In genomic region chr7:24883896-24884692, GRCm38 (mm10) we compare ENCODE assay signal across 8 mouse cellular contexts. TPM values are rescaled to one million over a fixed set of nuclear protein-coding genes. Genes with fewer than 3 reads are reported as not detected.
DNase-seq lines count a peak whose midpoint lies in the region; ATAC-seq and TF ChIP-seq lines count a peak whose summit lies in the region.

Gene Rps19 (plus strand): TSS chr7:24884371.

- peak; percentile 100 for DNase-seq in MEL (ENCODE audit: low read depth, low spot score)
- peak; percentile 98 to 99 for DNase-seq in cerebellum, adult 2 months
- peak; percentile 100 for DNase-seq in forebrain, postnatal 0 days
- DNase-seq in heart, postnatal 4 days, result peak; percentile 99
- peak; percentile 98 to 99 for DNase-seq in layer of hippocampus, adult 8-10 months (ENCODE audit: low spot score in 2 of 2)
- DNase-seq in ovary, adult 18-20 months (ENCODE audit: low spot score), result peak; percentile 98
- DNase-seq in thymus, postnatal 0 days (ENCODE audit: low spot score), result peak; percentile 99

- peak within 1 kb of the TSS; percentile 83 for H3K4me2 ChIP-seq in forebrain, postnatal 0 days (ENCODE audit: low read depth)
- H3K4me2 ChIP-seq in lung, embryonic 15.5 days, result peak within 1 kb of the TSS; percentile 79

- peaks cover 6 to 17% of the 10 kb centered on the region in 2 experiments for H3K36me3 ChIP-seq in MEL (ENCODE audit: control insufficient read depth in 1 of 2, insufficient read depth in 2 of 2, low read length in 2 of 2)
- H3K36me3 ChIP-seq in forebrain, postnatal 0 days (ENCODE audit: insufficient read depth), result peaks cover 35% of the 10 kb centered on the region
- peaks cover 32% of the 10 kb centered on the region for H3K36me3 ChIP-seq in lung, embryonic 15.5 days

- H3K4me3 ChIP-seq in MEL (ENCODE audit: control insufficient read depth in 1 of 2, insufficient read depth in 1 of 2, low read depth in 2 of 2, low read length in 2 of 2), result peak within 1 kb of the TSS; percentile 75 to 77
- H3K4me3 ChIP-seq in cerebellum, adult 2 months (replicated peaks; ENCODE audit: insufficient read depth, low read depth, low read length), result peak within 1 kb of the TSS; percentile 65
- H3K4me3 ChIP-seq in forebrain, postnatal 0 days (ENCODE audit: low read depth, low read length), result peak within 1 kb of the TSS; percentile 99
- peak within 1 kb of the TSS; percentile 99 for H3K4me3 ChIP-seq in lung, embryonic 15.5 days

- TF ChIP-seq POLR2A in MEL (IDR thresholded peaks at IDR 0.05; ENCODE audit: control insufficient read depth in 1 of 2, insufficient read depth in 1 of 2, low read depth in 1 of 2, low read length in 2 of 2, poor library complexity in 1 of 2), result peak; percentile 82 to 91
- peak; percentile 88 for TF ChIP-seq POLR2A in cerebellum, adult 2 months (IDR thresholded peaks at IDR 0.05; ENCODE audit: borderline replicate concordance, insufficient read depth, low read length)

- peak; percentile 92 for ATAC-seq in forebrain, postnatal 0 days
- peak; percentile 95 for ATAC-seq in lung, embryonic 15.5 days (ENCODE audit: borderline replicate concordance, extremely low read depth, low FRiP score, low TSS enrichment)

- H3K79me2 ChIP-seq in MEL (ENCODE audit: control insufficient read depth, insufficient read depth, low read length, poor library complexity), result peaks cover 36% of the 10 kb centered on the region

- peak in 1 of 3 experiments; percentile 38; a peak in 2 of 6 replicates for TF ChIP-seq CTCF in MEL (IDR thresholded peaks at IDR 0.05 in 2 of 3, conservative IDR thresholded peaks at IDR 0.05 in 1 of 3; ENCODE audit: control insufficient read depth in 1 of 3, insufficient read depth in 1 of 3, low read depth in 2 of 3, low read length in 3 of 3, poor library complexity in 1 of 3, severe bottlenecking in 1 of 3)
- peak; percentile 63 for TF ChIP-seq CTCF in cerebellum, adult 2 months (IDR thresholded peaks at IDR 0.05; ENCODE audit: borderline replicate concordance, insufficient read depth, low read depth, low read length)
- peak; percentile 68 for TF ChIP-seq CTCF in forebrain, postnatal 0 days (IDR thresholded peaks at IDR 0.05; ENCODE audit: low read depth)

- peaks cover 0 to 20% of the 10 kb centered on the region in 2 experiments; a peak in 2 of 4 replicates for H3K4me1 ChIP-seq in MEL (ENCODE audit: control insufficient read depth in 1 of 2, insufficient read depth in 2 of 2, low read length in 2 of 2)
- H3K4me1 ChIP-seq in cerebellum, adult 2 months (ENCODE audit: control insufficient read depth, insufficient read depth, low read length), result peaks cover 6% of the 10 kb centered on the region
- peaks cover 6% of the 10 kb centered on the region for H3K4me1 ChIP-seq in forebrain, postnatal 0 days (ENCODE audit: insufficient read depth)
- peaks cover 30% of the 10 kb centered on the region for H3K4me1 ChIP-seq in lung, embryonic 15.5 days

- peak within 1 kb of the TSS; percentile 97 for H3K27ac ChIP-seq in MEL (ENCODE audit: control insufficient read depth, low read depth, low read length)
- peak within 1 kb of the TSS; percentile 50; the same call in 1 of the 2 replicates for H3K27ac ChIP-seq in cerebellum, adult 2 months (ENCODE audit: insufficient read depth, low read length)
- H3K27ac ChIP-seq in forebrain, postnatal 0 days (ENCODE audit: low read depth, low read length), result peak within 1 kb of the TSS; percentile 92
- H3K27ac ChIP-seq in lung, embryonic 15.5 days, result peak within 1 kb of the TSS; percentile 93

- under 1% methylated on average over 57 of the region's 57 CpGs for WGBS in cerebellum, adult 2 months
- under 1% methylated on average over 57 of the region's 57 CpGs for WGBS in forebrain, postnatal 0 days
- WGBS in lung, embryonic 15.5 days, result under 1% methylated on average over 57 of the region's 57 CpGs

- TF ChIP-seq RAD21 in MEL (IDR thresholded peaks at IDR 0.05; ENCODE audit: low read depth, low read length), result no peak

- peaks cover 0 to 2% of the 10 kb centered on the region in 2 experiments; a peak in 1 of 4 replicates for H3K27me3 ChIP-seq in MEL (ENCODE audit: control insufficient read depth in 1 of 2, insufficient read depth in 2 of 2, low read length in 2 of 2)
- no peaks in the 10 kb centered on the region for H3K27me3 ChIP-seq in cerebellum, adult 2 months (ENCODE audit: control insufficient read depth, insufficient read depth, low read length)
- H3K27me3 ChIP-seq in forebrain, postnatal 0 days (ENCODE audit: insufficient read depth, low read length), result no peaks in the 10 kb centered on the region
- H3K27me3 ChIP-seq in lung, embryonic 15.5 days, result no peaks in the 10 kb centered on the region

- no peak for TF ChIP-seq EP300 in MEL (IDR thresholded peaks at IDR 0.05; ENCODE audit: low read depth in 1 of 2, low read length in 2 of 2)

- peak within 1 kb of the TSS; percentile 93 for H3K9ac ChIP-seq in MEL (ENCODE audit: control insufficient read depth, low read depth, low read length, poor library complexity, severe bottlenecking)
- H3K9ac ChIP-seq in forebrain, postnatal 0 days, result peak within 1 kb of the TSS; percentile 100
- peak within 1 kb of the TSS; percentile 100 for H3K9ac ChIP-seq in lung, embryonic 15.5 days

- H3K9me3 ChIP-seq in MEL (replicated peaks; ENCODE audit: insufficient read depth, low read length), result no peaks in the 10 kb centered on the region
- H3K9me3 ChIP-seq in forebrain, postnatal 0 days (ENCODE audit: low read length), result no peaks in the 10 kb centered on the region
- H3K9me3 ChIP-seq in lung, embryonic 15.5 days, result no peaks in the 10 kb centered on the region

TF ChIP-seq in MEL, 35 proteins besides CTCF, POLR2A, EP300 and RAD21:
- peak; percentile 89 for TF ChIP-seq TBP (IDR thresholded peaks at IDR 0.05; ENCODE audit: low read depth, low read length)
- TF ChIP-seq ETS1 (IDR thresholded peaks at IDR 0.05; ENCODE audit: low read depth, low read length), result no peak
- TF ChIP-seq UBTF (IDR thresholded peaks at IDR 0.05; ENCODE audit: borderline replicate concordance, insufficient read depth, low read depth, low read length), result 0 out of 2 replicates have a peak, but pooled peaks have one; percentile 6

RNA-seq across cellular contexts. Expression of gene Rps19, which starts in this region (rescaled TPM):
- 3,168 and 3,580 TPM in 2 replicates for total RNA-seq in MEL (2012; rRNA removed)
- polyA plus RNA-seq in MEL (2012; ENCODE audit: insufficient read depth in 1 of 2, insufficient read length in 2 of 2, low read depth in 1 of 2, low replicate concordance in 2 of 2, missing spikeins in 1 of 2), result 1,000 to 10,000 TPM in 1 of 2 experiments, not detected in 1; 2,454 TPM
- polyA plus RNA-seq in cerebellum, adult 2 months (2012; rRNA removed), result 282 and 314 TPM in 2 replicates
- total RNA-seq in forebrain, postnatal 0 days (2014; rRNA removed), result 581 and 723 TPM in 2 replicates
- 1,350 and 1,888 TPM in 2 replicates for polyA plus RNA-seq in forebrain, postnatal 0 days (2015; fragmentation: Nextera tagmentation; extraction: Ambion mirVana)
- total RNA-seq in heart, postnatal 4 days (2021), result 100 to 1,000 TPM; 902 to 929 TPM
- 100 to 1,000 TPM; 518 to 648 (median 579) TPM for total RNA-seq in layer of hippocampus, adult 8-10 months (2022)
- polyA plus RNA-seq in lung, embryonic 15.5 days (2015; fragmentation: Nextera tagmentation; extraction: Ambion mirVana), result 2,408 and 2,762 TPM in 2 replicates
- 2,922 and 3,108 TPM in 2 replicates for polyA plus RNA-seq in thymus, postnatal 0 days (2015; fragmentation: Nextera tagmentation; extraction: Ambion mirVana)

Comparison
In these comparisons a context has a peak if more than half of its experiments do, and no peak if none do; other contexts are left out.
1. Peak in every context shown above with its lines: DNase-seq, ATAC-seq, H3K4me3 ChIP-seq and H3K27ac ChIP-seq.